Mouse (Mus musculus) heart, adult 18-20 months (tissue): ENCODE measurements at regions not wholly inside any gene's neighbourhood (a gene's known extent, or its start where the extent isn't known, plus 50 kb on each side); places are given as distances from the start of the nearest gene placed in this dataset.

Experiments used
- DNase-seq, 2 experiments: peaks; one replicate each; pipeline ENCODE4 v3.0.0; 2021 to 2022; ENCODE audit warnings: mixed read lengths in 1 of 2

- no peak for DNase-seq
Measured at GRCm38 (mm10) chr3:35688111-35688510, 65.8 kb upstream of the Atp11b start.

GRCm38 (mm10) chr3:35688781-35689180 is 65.1 kb upstream of the Atp11b start:
- peak; percentile 2 to 22 for DNase-seq

GRCm38 (mm10) chr3:35693039-35693438 is 60.9 kb upstream of the Atp11b start:
- DNase-seq, result peak; percentile 61 to 67

- no peak for DNase-seq
Measured at GRCm38 (mm10) chr3:35693551-35693950, 60.4 kb upstream of the Atp11b start.

- no peak for DNase-seq
Measured at GRCm38 (mm10) chr3:35694241-35694640, 59.7 kb upstream of the Atp11b start.

GRCm38 (mm10) chr3:35695859-35696258 is 58.0 kb upstream of the Atp11b start:
- no peak for DNase-seq

- DNase-seq, result no peak
Measured at GRCm38 (mm10) chr3:35699266-35699665, 54.6 kb upstream of the Atp11b start.

GRCm38 (mm10) chr3:35699979-35700378 is 53.9 kb upstream of the Atp11b start:
- no peak for DNase-seq

GRCm38 (mm10) chr3:35703528-35704327 is 50.2 kb upstream of the Atp11b start:
- no peak for DNase-seq
